Mouse (Mus musculus) heart, postnatal 0 days (tissue): Measurements from ENCODE around the gene Ranbp3. TPM values are rescaled to one million over a fixed set of nuclear protein-coding genes. Genes with fewer than 3 reads are reported as not detected.
A peak's percentile ranks its signal among the peaks of the same experiment; 100 is the strongest.

Source experiments
- ATAC-seq: fragments of 200-750 bp; cut with Nextera tagmentation; 2 replicates; pipeline ENCODE4 v1.8.0; 2017; ENCODE audit warnings: low read depth, moderate number of reproducible peaks, moderate library complexity; ENCODE audit not compliant: insufficient read depth
- DNase-seq: peaks from one replicate; pipeline ENCODE4 v3.0.0-alpha.2; 2016; ENCODE audit warnings: low spot score
- H3K27ac ChIP-seq: fragments of 300-500 bp; sonication (generic); 2 replicates; pipeline ENCODE4 v1.5.1; 2014; ENCODE audit warnings: low read depth, mild to moderate bottlenecking
- H3K27me3 ChIP-seq: fragments of 300-500 bp; sonication (generic); 2 replicates; pipeline ENCODE4 v1.6.1; 2014; ENCODE audit warnings: low read length, mixed read lengths; ENCODE audit not compliant: control insufficient read depth, insufficient read depth
- H3K36me3 ChIP-seq: fragments of 300-500 bp; sonication (generic); replicated peaks from 2 replicates; pipeline ENCODE4 v1.6.1; 2014; ENCODE audit warnings: low read length, mixed read lengths; ENCODE audit not compliant: control insufficient read depth, insufficient read depth
- H3K4me1 ChIP-seq: fragments of 300-500 bp; sonication (generic); 2 replicates; pipeline ENCODE4 v1.6.1; 2014; ENCODE audit warnings: antibody characterized with exemption; ENCODE audit not compliant: control insufficient read depth, insufficient read depth
- H3K4me2 ChIP-seq: fragments of 300-500 bp; sonication (generic); 2 replicates; pipeline ENCODE4 v1.6.1; 2014; ENCODE audit warnings: low read depth, mild to moderate bottlenecking, low read length, moderate library complexity
- H3K4me3 ChIP-seq: fragments of 300-500 bp; sonication (generic); 2 replicates; pipeline ENCODE4 v1.5.1; 2014; ENCODE audit warnings: low read depth, low read length
- H3K9ac ChIP-seq: fragments of 300-500 bp; sonication (generic); replicated peaks from 2 replicates; pipeline ENCODE4 v1.6.1; 2014; ENCODE audit warnings: low read depth, low read length, mixed read lengths
- H3K9me3 ChIP-seq: fragments of 300-500 bp; sonication (generic); replicated peaks from 2 replicates; pipeline ENCODE4 v1.6.1; 2016; ENCODE audit warnings: low read length; ENCODE audit not compliant: control insufficient read depth
- CTCF ChIP-seq: IDR thresholded peaks from 2 replicates; pipeline ENCODE4 v1.5.1; 2016; ENCODE audit warnings: antibody characterized with exemption, control low read depth, low read depth
- EP300 ChIP-seq: IDR thresholded peaks from 2 replicates; pipeline ENCODE4 v1.6.1; 2016; ENCODE audit warnings: antibody characterized with exemption, low read depth
- WGBS: fragments of 180-500 bp; shearing (Covaris S2); extraction: QIAGEN DNeasy Blood & Tissue Kit; methylation state at CpG from one replicate; pipeline ENCODE4 v1.1.7; 2014; 5-methylcytosine and 5-hydroxymethylcytosine counted together
- polyA plus RNA-seq: library from polyadenylated mRNA; unstranded; fragments of >200 nt; fragmentation: Nextera tagmentation; extraction: Ambion mirVana; gene quantifications from 2 replicates; pipeline ENCODE4 v1.2.1, GENCODE M21; 2015
- total RNA-seq: library from RNA; depleted of rRNA; stranded (reverse); fragments of >200 nt; gene quantifications from 2 replicates; pipeline ENCODE4 v1.2.3, GENCODE M21; 2014; ENCODE audit warnings: low replicate concordance

Gene Ranbp3
- total and polyA plus RNA-seq, 2 experiments from 2014 or later = 40.6 to 64.7 TPM

DNA sequence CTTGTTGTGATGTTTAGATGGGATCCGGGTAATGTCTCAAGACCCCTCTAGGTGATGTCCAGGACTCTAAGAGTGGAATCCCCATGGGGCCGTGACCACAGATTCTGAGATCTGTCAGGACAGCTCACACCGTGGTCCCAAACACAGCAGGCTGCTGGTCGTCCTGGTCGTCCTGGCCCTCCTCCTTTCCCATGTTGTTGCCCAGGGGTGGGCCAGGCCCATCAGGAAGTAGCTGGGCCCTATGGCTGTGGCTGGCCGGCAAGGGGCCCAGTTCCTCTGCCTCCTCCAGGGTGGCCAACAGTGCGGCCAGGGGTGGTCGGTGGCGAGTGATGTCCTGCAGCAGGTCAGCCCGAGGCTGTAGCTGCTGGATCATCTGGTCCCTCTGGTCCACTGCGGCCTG is 42.3 kb downstream of the Ranbp3 start:
- no peaks in the 10 kb centered on the region for H3K9me3 ChIP-seq
- H3K27me3 ChIP-seq = no peaks in the 10 kb centered on the region
- no peak overlapping the region for H3K9ac ChIP-seq
- peaks cover 22% of the 10 kb centered on the region for H3K36me3 ChIP-seq
- ATAC-seq (no peak), DNase-seq (no peak)
- H3K27ac ChIP-seq = no peak overlapping the region
- no peak overlapping the region for H3K4me2 ChIP-seq
- no peak for TF ChIP-seq CTCF
- TF ChIP-seq EP300 = no peak
- H3K4me3 ChIP-seq = no peak overlapping the region
- WGBS = 63% methylated on average over 11 of the region's 11 CpGs
- H3K4me1 ChIP-seq = peaks cover 14% of the 10 kb centered on the region

DNA sequence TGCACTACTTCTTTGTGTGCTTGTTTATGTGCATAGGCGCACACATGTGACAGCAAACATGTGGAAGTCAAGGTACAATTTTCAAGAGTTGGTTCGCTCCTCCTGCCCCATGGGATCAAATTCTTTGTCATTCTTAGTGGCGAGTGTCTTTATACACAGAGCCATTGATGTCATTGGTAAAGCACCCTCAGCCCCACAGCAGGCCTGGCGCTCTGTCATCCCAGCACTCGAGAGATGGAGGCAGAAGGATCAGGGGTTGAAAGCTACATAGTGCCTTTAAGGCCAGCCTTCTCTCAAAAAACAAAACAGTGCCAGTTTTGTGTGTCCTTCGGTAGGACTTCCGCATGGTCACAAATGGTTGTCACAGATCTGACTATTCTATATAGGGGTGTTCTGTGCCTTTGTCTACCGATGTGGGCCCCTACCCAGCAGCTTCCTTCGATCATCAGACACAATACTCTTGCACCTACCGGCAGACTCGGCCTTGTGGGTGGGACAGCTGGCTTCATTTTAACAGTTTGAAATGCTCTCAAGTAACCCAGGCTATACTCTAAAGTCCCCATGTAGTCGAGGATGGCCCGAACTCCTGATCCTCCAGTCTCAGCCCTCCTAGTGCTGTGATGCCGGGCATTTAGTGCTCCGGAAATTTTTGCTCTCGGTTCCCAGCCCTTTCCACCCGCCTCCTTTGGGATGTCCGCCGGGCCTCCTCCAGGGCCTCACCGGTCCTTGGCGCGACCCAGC is 43.0 kb downstream of the Ranbp3 start:
- Histone ChIP-seq H3K9ac (peak overlapping the region; percentile 54; the same call in 1 of the 2 replicates), H3K9me3 (no peaks in the 10 kb centered on the region), H3K4me2 (peak overlapping the region; percentile 79), H3K36me3 (peaks cover 15% of the 10 kb centered on the region), H3K27me3 (no peaks in the 10 kb centered on the region), H3K27ac (peak overlapping the region; percentile 55; the same call in 1 of the 2 replicates), H3K4me3 (peak overlapping the region; percentile 77), H3K4me1 (peaks cover 14% of the 10 kb centered on the region)
- ATAC-seq (no peak), DNase-seq (no peak)
- 25% methylated on average over 22 of the region's 22 CpGs for WGBS
- TF ChIP-seq CTCF (no peak), EP300 (no peak)

DNA sequence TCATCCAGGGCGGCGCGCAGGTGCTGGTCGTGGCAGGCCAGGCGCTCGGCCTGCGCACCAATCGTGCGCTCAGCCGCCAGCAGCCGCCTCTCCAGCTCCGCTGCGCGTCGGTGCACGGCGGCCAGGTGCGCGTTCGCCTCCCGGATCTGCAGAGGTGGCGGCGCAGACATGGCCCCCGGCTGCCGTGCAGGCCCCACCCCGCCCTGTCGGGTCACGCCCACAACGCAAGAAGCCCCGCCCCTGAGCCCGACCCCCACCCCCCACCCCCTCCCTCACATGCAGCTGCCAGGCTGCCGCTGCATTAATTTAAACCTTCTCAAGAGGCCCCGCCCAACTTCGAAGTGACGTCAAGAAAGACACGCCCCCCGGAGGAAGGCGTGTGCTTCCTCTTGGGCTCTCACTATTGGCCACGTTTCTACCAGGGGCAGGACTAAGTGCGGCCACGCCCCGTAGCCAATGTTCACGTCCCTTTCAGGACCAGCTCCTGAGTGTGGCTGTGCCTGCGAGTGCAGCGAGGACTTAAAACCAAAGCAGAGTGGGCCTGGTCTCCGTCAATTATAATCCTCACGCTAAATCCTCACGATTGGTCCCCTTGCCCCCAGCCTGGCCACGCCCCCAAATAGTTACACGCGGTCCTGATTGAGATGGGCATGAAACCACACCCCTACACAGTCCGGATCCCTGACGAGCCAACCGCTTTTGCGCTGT is 43.7 kb downstream of the Ranbp3 start:
- TF ChIP-seq CTCF (no peak), EP300 (no peak)
- Histone ChIP-seq H3K4me3 (peak overlapping the region; percentile 77), H3K9ac (peak overlapping the region; percentile 54; the same call in 1 of the 2 replicates), H3K27ac (peak overlapping the region; percentile 84), H3K9me3 (no peaks in the 10 kb centered on the region), H3K36me3 (peaks cover 14% of the 10 kb centered on the region), H3K4me1 (peaks cover 14% of the 10 kb centered on the region), H3K27me3 (no peaks in the 10 kb centered on the region), H3K4me2 (peak overlapping the region; percentile 79)
- under 1% methylated on average over 54 of the region's 55 CpGs for WGBS
- DNase-seq = peak; percentile 97
- peak; percentile 92 for ATAC-seq

DNA sequence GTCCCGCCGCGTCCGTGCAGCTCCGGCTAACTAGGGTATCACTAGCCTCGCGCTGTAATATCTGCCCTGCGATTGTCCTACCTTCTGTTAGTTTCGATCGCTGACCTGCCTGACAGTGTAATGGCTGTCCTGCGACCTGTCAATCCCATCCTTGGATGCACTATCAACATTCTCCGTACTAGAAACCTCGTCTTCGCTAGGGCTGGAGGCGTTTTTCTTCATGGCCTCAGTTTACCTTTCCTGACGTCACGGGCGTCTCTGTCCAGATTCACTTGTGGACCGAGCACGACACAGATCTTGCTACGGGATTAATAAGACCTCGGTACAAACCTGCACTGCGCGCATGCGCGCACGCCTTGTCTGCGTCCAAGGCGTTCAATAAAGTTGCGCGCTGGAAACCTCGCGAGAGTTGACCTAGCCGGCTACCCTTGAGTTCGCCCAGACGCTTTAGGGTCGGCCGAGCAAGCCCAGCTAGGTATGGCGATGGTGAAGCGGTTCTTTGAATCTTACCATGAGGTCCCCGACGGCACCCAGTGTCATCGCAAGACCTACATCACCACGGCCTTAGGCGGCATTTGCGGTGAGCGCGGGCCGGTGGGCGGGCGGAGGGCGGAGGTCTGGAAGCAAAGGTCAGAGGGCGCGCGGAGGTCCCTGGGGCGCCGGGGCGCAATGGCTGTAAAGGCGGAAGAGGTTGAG is 44.4 kb downstream of the Ranbp3 start, which contains the start of the genes Ndufa11 and Vmac:
Ndufa11 (plus strand) TSS at position 405 of the 696 bp plus-strand sequence.
Vmac (minus strand) TSS at position 660 of the 696 bp plus-strand sequence.
- under 1% methylated on average over 59 of the region's 59 CpGs for WGBS
- TF ChIP-seq EP300 (peak; percentile 96), CTCF (no peak)
- ATAC-seq = peak; percentile 84
- H3K36me3 ChIP-seq = peaks cover 14% of the 10 kb centered on the region
- peak within 1 kb of the TSS; percentile 77 for H3K4me3 ChIP-seq
- H3K4me1 ChIP-seq = peaks cover 14% of the 10 kb centered on the region
- H3K27me3 ChIP-seq = no peaks in the 10 kb centered on the region
- peak within 1 kb of the TSS; percentile 84 for H3K27ac ChIP-seq
- peak within 1 kb of the TSS; percentile 79 for H3K4me2 ChIP-seq
- H3K9me3 ChIP-seq = no peaks in the 10 kb centered on the region
- DNase-seq = peak; percentile 92
- peak within 1 kb of the TSS; percentile 93 for H3K9ac ChIP-seq

DNA sequence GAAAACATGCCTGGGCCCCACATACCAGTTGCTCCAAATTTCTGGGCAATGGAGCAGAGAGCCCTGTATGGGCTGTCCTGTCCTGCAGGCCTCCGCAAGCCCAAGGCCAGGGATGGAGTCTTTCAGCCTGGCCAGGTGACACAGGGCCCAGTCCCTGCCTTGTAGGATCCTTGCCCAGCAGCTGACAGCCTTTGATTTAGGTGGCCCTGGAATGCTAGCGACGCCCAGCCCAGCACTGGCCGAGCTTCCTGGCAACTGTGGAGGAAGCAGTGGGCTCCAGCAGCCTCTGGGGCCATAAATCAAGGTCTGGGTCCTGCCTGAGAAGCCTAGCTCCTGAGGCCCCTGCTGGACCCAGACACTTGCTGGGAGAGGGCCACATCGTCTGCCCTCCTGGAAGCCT is 49.3 kb downstream of the Ranbp3 start:
- ATAC-seq (no peak), DNase-seq (no peak)
- Histone ChIP-seq H3K27me3 (no peaks in the 10 kb centered on the region), H3K27ac (no peak overlapping the region), H3K9ac (no peak overlapping the region), H3K9me3 (no peaks in the 10 kb centered on the region), H3K4me1 (peaks cover 20% of the 10 kb centered on the region), H3K4me3 (no peak overlapping the region), H3K4me2 (no peak overlapping the region), H3K36me3 (peaks cover 29% of the 10 kb centered on the region)
- 76% methylated on average over 5 of the region's 5 CpGs for WGBS
- no peak for TF ChIP-seq CTCF
- TF ChIP-seq EP300 = no peak
